Mouse (Mus musculus) inflammation-experienced regulatory T-cells, adult 16 weeks (primary cell): ENCODE measurements around the gene Mcf2. TPM values are rescaled to one million over a fixed set of nuclear protein-coding genes. Genes with fewer than 3 reads are reported as not detected.

Source experiments
- polyA plus RNA-seq: library from polyadenylated mRNA; unstranded; fragments of 100-300 nt; shearing (Covaris generic); gene quantifications from one replicate; pipeline ENCODE4 v1.2.1, GENCODE M21; 2017

Gene Mcf2
- polyA plus RNA-seq = not detected

DNA sequence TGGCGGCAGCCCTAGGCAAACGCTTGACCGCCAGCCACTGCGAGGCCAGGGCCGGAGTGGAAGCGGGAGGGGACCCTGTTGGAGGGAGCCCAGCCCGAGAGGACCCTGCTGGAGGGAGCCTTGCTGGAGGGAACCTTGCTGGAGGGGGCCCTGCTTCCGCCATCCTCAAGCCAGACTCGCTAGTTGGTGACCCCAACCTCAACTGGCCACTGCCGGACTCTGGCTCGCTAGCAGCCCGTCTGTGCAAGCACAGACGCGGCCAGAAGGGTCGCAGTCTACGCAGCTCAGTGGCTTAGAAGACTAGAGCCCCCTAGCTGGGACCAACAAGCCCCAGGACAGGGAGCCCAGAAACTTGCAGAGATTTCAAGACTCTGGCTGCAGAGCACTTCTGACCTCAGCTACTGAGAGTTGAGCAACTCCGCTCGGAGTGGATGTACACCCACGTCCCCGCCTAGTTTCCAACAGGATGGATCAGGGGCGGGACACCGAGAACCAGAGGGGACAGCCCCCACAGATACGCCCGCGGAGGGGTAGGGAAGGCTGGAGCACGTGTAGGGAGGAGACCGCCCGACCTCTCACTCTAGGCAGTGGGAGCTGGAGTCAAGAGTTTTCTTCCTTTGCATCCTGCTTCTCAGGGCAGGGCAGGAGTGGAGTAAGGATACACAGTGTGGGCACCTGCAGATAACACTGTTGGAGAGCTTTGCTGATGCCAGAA lies at the start of gene Mcf2:
TSS of gene Mcf2 (minus strand) at position 346 of the 715 bp plus-strand sequence.

Other genes with a start within 250 kb of the Mcf2 start
- not detected for gene F9, start 179.6 kb downstream of the Mcf2 start, polyA plus RNA-seq